Mouse (Mus musculus) testis, adult 2 months (tissue): ENCODE data around the gene Ankfy1.

Source experiments
- CTCF ChIP-seq: fragments of 200-500 bp; IDR thresholded peaks from 2 replicates; pipeline ENCODE4 v1.5.1; 2012; ENCODE audit warnings: low read depth, mild to moderate bottlenecking, inconsistent platforms, low read length, moderate library complexity; ENCODE audit not compliant: control insufficient read depth, insufficient read depth, insufficient replicate concordance
- POLR2A ChIP-seq: fragments of 200-500 bp; IDR thresholded peaks from 2 replicates; pipeline ENCODE4 v1.6.1; 2012; ENCODE audit warnings: low read depth, mild to moderate bottlenecking, inconsistent platforms, low read length, moderate library complexity; ENCODE audit not compliant: control insufficient read depth

- TF ChIP-seq CTCF (no peak), POLR2A (no peak)
Observed at GRCm38 (mm10) chr11:72806556-72806955, 116.8 kb downstream of the Ankfy1 start.
